Mouse (Mus musculus): ENCODE measurements at regions not wholly inside any gene's neighbourhood (a gene's known extent, or its start where the extent isn't known, plus 50 kb on each side); places are given as distances from the start of the nearest gene placed in this dataset.

- DNase-seq (ENCODE audit: low read depth, low spot score): peak; percentile 55
Observed at GRCm38 (mm10) chr2:66961808-66962519, 177.2 kb upstream of the Scn7a start.

GRCm38 (mm10) chr2:66941188-66941587 lies 156.5 kb upstream of the Scn7a start:
- DNase-seq (ENCODE audit: low read depth, low spot score): no peak

- DNase-seq (ENCODE audit: low read depth, low spot score): no peak
Observed at GRCm38 (mm10) chr2:66898032-66898431, 113.3 kb upstream of the Scn7a start.

GRCm38 (mm10) chr2:66867457-66868216 lies 82.9 kb upstream of the Scn7a start:
- no peak for DNase-seq (ENCODE audit: low read depth, low spot score)
